Mouse (Mus musculus): ENCODE data around the gene Pim1. TPM values are rescaled to one million over a fixed set of nuclear protein-coding genes. Genes with fewer than 3 reads are reported as not detected.
"Not testable (repeated sequence)": the region's sequence is repeated elsewhere in the genome, so short reads cannot be mapped to it uniquely, and the experiment has no call there.

Gene Pim1
- polyA plus RNA-seq, 1 experiment from 2014 or later = 47.0 TPM

- ATAC-seq (replicated peaks; ENCODE audit: low FRiP score) (no peak), DNase-seq (ENCODE audit: low spot score) (no peak)
- Histone ChIP-seq H3K9me3 (ENCODE audit: control insufficient read depth, low read length) (no peaks in the 10 kb centered on the region), H3K4me1 (replicated peaks; ENCODE audit: control insufficient read depth, insufficient read depth, low read length) (peaks cover 49% of the 10 kb centered on the region), H3K4me2 (peak overlapping the region; percentile 88), H3K27me3 (replicated peaks; ENCODE audit: control insufficient read depth, insufficient read depth, low read length) (no peaks in the 10 kb centered on the region), H3K4me3 (ENCODE audit: low read depth, low read length) (peak overlapping the region; percentile 85), H3K36me3 (ENCODE audit: control insufficient read depth, insufficient read depth, low read length) (peaks cover 18% of the 10 kb centered on the region), H3K27ac (ENCODE audit: low read depth, low read length) (peak overlapping the region; percentile 89), H3K9ac (ENCODE audit: low read depth, low read length) (peak overlapping the region; percentile 99)
- 62% methylated on average over 11 of the region's 11 CpGs for WGBS
These were observed 3.0 kb downstream of the Pim1 start for GRCm38 (mm10) chr17:29493461-29493980.

GRCm38 (mm10) chr17:29494062-29494731 lies 3.6 kb downstream of the Pim1 start:
- peak overlapping the region; percentile 85 for H3K4me3 ChIP-seq (ENCODE audit: low read depth, low read length)
- H3K27ac ChIP-seq (ENCODE audit: low read depth, low read length) = peak overlapping the region; percentile 89
- peaks cover 18% of the 10 kb centered on the region for H3K36me3 ChIP-seq (ENCODE audit: control insufficient read depth, insufficient read depth, low read length)
- H3K27me3 ChIP-seq (replicated peaks; ENCODE audit: control insufficient read depth, insufficient read depth, low read length) = no peaks in the 10 kb centered on the region
- WGBS = 62% methylated on average over 10 of the region's 10 CpGs
- peak overlapping the region; percentile 88 for H3K4me2 ChIP-seq
- no peaks in the 10 kb centered on the region for H3K9me3 ChIP-seq (ENCODE audit: control insufficient read depth, low read length)
- DNase-seq (ENCODE audit: low spot score) = no peak
- ATAC-seq (replicated peaks; ENCODE audit: low FRiP score) = no peak
- H3K4me1 ChIP-seq (replicated peaks; ENCODE audit: control insufficient read depth, insufficient read depth, low read length) = peaks cover 45% of the 10 kb centered on the region
- peak overlapping the region; percentile 99 for H3K9ac ChIP-seq (ENCODE audit: low read depth, low read length)

GRCm38 (mm10) chr17:29494732-29495076 lies 4.2 kb downstream of the Pim1 start:
- peak overlapping the region; percentile 85 for H3K4me3 ChIP-seq (ENCODE audit: low read depth, low read length)
- peaks cover 45% of the 10 kb centered on the region for H3K4me1 ChIP-seq (replicated peaks; ENCODE audit: control insufficient read depth, insufficient read depth, low read length)
- DNase-seq (ENCODE audit: low spot score) (no peak), ATAC-seq (replicated peaks; ENCODE audit: low FRiP score) (no peak)
- H3K36me3 ChIP-seq (ENCODE audit: control insufficient read depth, insufficient read depth, low read length) = peaks cover 18% of the 10 kb centered on the region
- peak overlapping the region; percentile 99 for H3K9ac ChIP-seq (ENCODE audit: low read depth, low read length)
- H3K27me3 ChIP-seq (replicated peaks; ENCODE audit: control insufficient read depth, insufficient read depth, low read length) = no peaks in the 10 kb centered on the region
- peak overlapping the region; percentile 88 for H3K4me2 ChIP-seq
- peak overlapping the region; percentile 89 for H3K27ac ChIP-seq (ENCODE audit: low read depth, low read length)
- 57% methylated on average over 7 of the region's 8 CpGs for WGBS
- H3K9me3 ChIP-seq (ENCODE audit: control insufficient read depth, low read length) = no peaks in the 10 kb centered on the region

GRCm38 (mm10) chr17:29496211-29497070 lies 5.9 kb downstream of the Pim1 start:
- Histone ChIP-seq H3K4me2 (no peak overlapping the region), H3K4me1 (replicated peaks; ENCODE audit: control insufficient read depth, insufficient read depth, low read length) (peaks cover 53% of the 10 kb centered on the region), H3K27me3 (replicated peaks; ENCODE audit: control insufficient read depth, insufficient read depth, low read length) (no peaks in the 10 kb centered on the region), H3K27ac (ENCODE audit: low read depth, low read length) (peak overlapping the region; percentile 69; the same call in 1 of the 2 replicates), H3K9ac (ENCODE audit: low read depth, low read length) (no peak overlapping the region), H3K9me3 (ENCODE audit: control insufficient read depth, low read length) (no peaks in the 10 kb centered on the region), H3K4me3 (ENCODE audit: low read depth, low read length) (no peak overlapping the region), H3K36me3 (ENCODE audit: control insufficient read depth, insufficient read depth, low read length) (peaks cover 18% of the 10 kb centered on the region)
- no peak for ATAC-seq (replicated peaks; ENCODE audit: low FRiP score)
- no peak for DNase-seq (ENCODE audit: low spot score)
- 73% methylated on average over 6 of the region's 6 CpGs for WGBS

- Histone ChIP-seq H3K4me3 (ENCODE audit: low read depth, low read length) (no peak overlapping the region), H3K9ac (ENCODE audit: low read depth, low read length) (no peak overlapping the region), H3K27me3 (replicated peaks; ENCODE audit: control insufficient read depth, insufficient read depth, low read length) (no peaks in the 10 kb centered on the region), H3K27ac (ENCODE audit: low read depth, low read length) (peak overlapping the region; percentile 69; the same call in 1 of the 2 replicates), H3K4me1 (replicated peaks; ENCODE audit: control insufficient read depth, insufficient read depth, low read length) (peaks cover 59% of the 10 kb centered on the region), H3K4me2 (no peak overlapping the region), H3K9me3 (ENCODE audit: control insufficient read depth, low read length) (no peaks in the 10 kb centered on the region), H3K36me3 (ENCODE audit: control insufficient read depth, insufficient read depth, low read length) (peaks cover 18% of the 10 kb centered on the region)
- no peak for DNase-seq (ENCODE audit: low spot score)
- ATAC-seq (replicated peaks; ENCODE audit: low FRiP score) = no peak
- WGBS = 79% methylated on average over 3 of the region's 3 CpGs
These were observed 6.5 kb downstream of the Pim1 start for GRCm38 (mm10) chr17:29497071-29497354.

- not testable (repeated sequence) for DNase-seq (ENCODE audit: low spot score); H3K27me3 ChIP-seq (replicated peaks; ENCODE audit: control insufficient read depth, insufficient read depth, low read length); H3K4me2 ChIP-seq; H3K9ac ChIP-seq (ENCODE audit: low read depth, low read length); H3K4me3 ChIP-seq (ENCODE audit: low read depth, low read length); H3K9me3 ChIP-seq (ENCODE audit: control insufficient read depth, low read length); ATAC-seq (replicated peaks; ENCODE audit: low FRiP score)
- Histone ChIP-seq H3K36me3 (ENCODE audit: control insufficient read depth, insufficient read depth, low read length) (peaks cover 18% of the 10 kb centered on the region), H3K27ac (ENCODE audit: low read depth, low read length) (peak overlapping the region; percentile 69), H3K4me1 (replicated peaks; ENCODE audit: control insufficient read depth, insufficient read depth, low read length) (peaks cover 62% of the 10 kb centered on the region)
- WGBS = 47% methylated on average over 1 of the region's 1 CpGs
These were observed 6.9 kb downstream of the Pim1 start for GRCm38 (mm10) chr17:29497481-29497880.

GRCm38 (mm10) chr17:29498028-29498427 lies 7.5 kb downstream of the Pim1 start:
- Histone ChIP-seq H3K4me1 (replicated peaks; ENCODE audit: control insufficient read depth, insufficient read depth, low read length) (peaks cover 65% of the 10 kb centered on the region), H3K27me3 (replicated peaks; ENCODE audit: control insufficient read depth, insufficient read depth, low read length) (no peaks in the 10 kb centered on the region), H3K27ac (ENCODE audit: low read depth, low read length) (peak overlapping the region; percentile 98), H3K9me3 (ENCODE audit: control insufficient read depth, low read length) (no peaks in the 10 kb centered on the region), H3K4me3 (ENCODE audit: low read depth, low read length) (no peak overlapping the region), H3K36me3 (ENCODE audit: control insufficient read depth, insufficient read depth, low read length) (peaks cover 16% of the 10 kb centered on the region), H3K9ac (ENCODE audit: low read depth, low read length) (peak overlapping the region; percentile 28), H3K4me2 (peak overlapping the region; percentile 2; the same call in 1 of the 2 replicates)
- 33% methylated on average over 4 of the region's 4 CpGs for WGBS
- DNase-seq (ENCODE audit: low spot score) = no peak
- ATAC-seq (replicated peaks; ENCODE audit: low FRiP score) = no peak

- not testable (repeated sequence) for H3K4me3 ChIP-seq (ENCODE audit: low read depth, low read length); ATAC-seq (replicated peaks; ENCODE audit: low FRiP score); H3K27me3 ChIP-seq (replicated peaks; ENCODE audit: control insufficient read depth, insufficient read depth, low read length); DNase-seq (ENCODE audit: low spot score); H3K4me2 ChIP-seq; H3K9me3 ChIP-seq (ENCODE audit: control insufficient read depth, low read length); H3K36me3 ChIP-seq (ENCODE audit: control insufficient read depth, insufficient read depth, low read length)
- 56% methylated on average over 2 of the region's 2 CpGs for WGBS
- H3K4me1 ChIP-seq (replicated peaks; ENCODE audit: control insufficient read depth, insufficient read depth, low read length) = peaks cover 61% of the 10 kb centered on the region
- H3K9ac ChIP-seq (ENCODE audit: low read depth, low read length) = peak overlapping the region; percentile 65
- peak overlapping the region; percentile 98 for H3K27ac ChIP-seq (ENCODE audit: low read depth, low read length)
These were observed 8.4 kb downstream of the Pim1 start for GRCm38 (mm10) chr17:29498952-29499351.
